Mouse (Mus musculus) heart, embryonic 15.5 days (tissue): ENCODE data around the gene Dnajc1. TPM values are rescaled to one million over a fixed set of nuclear protein-coding genes. Genes with fewer than 3 reads are reported as not detected.

Experiments used
- ATAC-seq: fragments of 200-750 bp; cut with Nextera tagmentation; replicated peaks from 2 replicates; pipeline ENCODE4 v1.8.0; 2017; ENCODE audit warnings: low read depth, moderate TSS enrichment; ENCODE audit not compliant: insufficient number of reproducible peaks, insufficient read depth, low FRiP score
- H3K27ac ChIP-seq: fragments of 300-500 bp; sonication (generic); 2 replicates; pipeline ENCODE4 v1.5.1; 2015; ENCODE audit warnings: mild to moderate bottlenecking, inconsistent platforms
- H3K27me3 ChIP-seq: fragments of 300-500 bp; sonication (generic); 2 replicates; pipeline ENCODE4 v1.6.1; 2015; ENCODE audit warnings: inconsistent platforms
- H3K36me3 ChIP-seq: fragments of 300-500 bp; sonication (generic); 2 replicates; pipeline ENCODE4 v1.6.1; 2015; ENCODE audit warnings: mild to moderate bottlenecking, inconsistent platforms
- H3K4me1 ChIP-seq: fragments of 300-500 bp; sonication (generic); replicated peaks from 2 replicates; pipeline ENCODE4 v1.6.1; 2015; ENCODE audit warnings: inconsistent platforms
- H3K4me2 ChIP-seq: fragments of 300-500 bp; sonication (generic); 2 replicates; pipeline ENCODE4 v1.6.1; 2015; ENCODE audit warnings: inconsistent platforms, mild to moderate bottlenecking, moderate library complexity
- H3K4me3 ChIP-seq: fragments of 300-500 bp; sonication (generic); 2 replicates; pipeline ENCODE4 v1.5.1; 2015; ENCODE audit warnings: mild to moderate bottlenecking, inconsistent platforms
- H3K9ac ChIP-seq: fragments of 300-500 bp; sonication (generic); 2 replicates; pipeline ENCODE4 v1.6.1; 2015; ENCODE audit warnings: mild to moderate bottlenecking, inconsistent platforms
- H3K9me3 ChIP-seq: fragments of 300-500 bp; sonication (generic); replicated peaks from 2 replicates; pipeline ENCODE4 v1.6.1; 2016; ENCODE audit warnings: inconsistent platforms
- WGBS: fragments of 180-500 bp; shearing (Covaris S2); methylation state at CpG from one replicate; pipeline ENCODE4 v1.1.7; 2015; ENCODE audit warnings: mixed read lengths; 5-methylcytosine and 5-hydroxymethylcytosine counted together
- polyA plus RNA-seq: library from polyadenylated mRNA; unstranded; fragments of >200 nt; fragmentation: Nextera tagmentation; extraction: Ambion mirVana; gene quantifications from 2 replicates; pipeline ENCODE4 v1.2.1, GENCODE M21; 2015

Gene Dnajc1
- polyA plus RNA-seq, 1 experiment from 2014 or later: 23.8 TPM

DNA sequence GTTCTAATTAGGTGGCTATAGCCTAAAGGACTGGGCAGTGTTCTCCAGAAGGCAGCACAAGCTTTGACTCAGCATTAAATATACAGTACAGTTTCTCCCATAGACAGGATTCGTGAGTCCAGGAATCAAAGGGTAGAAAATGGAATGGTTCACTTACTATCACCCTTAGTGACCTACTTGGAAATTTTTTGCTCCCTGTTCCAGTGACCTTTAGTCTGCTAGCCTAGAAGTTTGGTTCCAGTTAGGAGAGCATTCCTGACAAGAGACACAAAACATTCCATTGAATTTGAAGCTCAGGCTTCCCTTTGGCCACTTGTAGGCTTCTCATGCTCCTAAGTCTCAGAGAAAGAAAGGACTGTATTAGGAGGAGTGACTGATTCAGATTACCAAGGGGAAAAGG is 126.9 kb downstream of the Dnajc1 start:
- 93% methylated on average over 1 of the region's 1 CpGs for WGBS
- no peak for ATAC-seq

DNA sequence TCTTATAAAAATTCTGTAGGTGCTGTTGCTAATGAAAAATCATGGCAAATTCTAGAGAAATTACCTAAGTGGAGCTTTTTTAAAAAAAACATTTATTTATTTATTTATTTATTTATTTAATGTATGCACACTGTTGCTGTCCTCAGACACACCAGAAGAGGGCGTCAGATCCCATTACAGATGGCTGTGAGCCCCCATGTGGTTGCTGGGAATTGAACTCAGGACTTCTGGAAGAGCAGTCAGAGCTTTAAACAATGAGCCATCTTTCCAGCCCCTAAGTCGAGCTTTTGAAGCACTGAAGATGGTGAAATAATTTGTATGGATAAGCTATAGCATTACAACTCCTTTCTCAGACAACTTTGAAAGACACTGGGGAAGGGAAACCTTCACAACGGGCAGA is 128.1 kb downstream of the Dnajc1 start:
- Histone ChIP-seq H3K4me3 (no peak overlapping the region), H3K9ac (no peak overlapping the region), H3K4me2 (no peak overlapping the region), H3K27ac (no peak overlapping the region), H3K27me3 (no peaks in the 10 kb centered on the region), H3K4me1 (no peaks in the 10 kb centered on the region), H3K9me3 (no peaks in the 10 kb centered on the region), H3K36me3 (no peaks in the 10 kb centered on the region)
- WGBS: 74% methylated on average over 3 of the region's 3 CpGs
- ATAC-seq: no peak

More for the DNA sequence above, 126.9 kb downstream of the Dnajc1 start:
- Histone ChIP-seq H3K4me3 (no peak overlapping the region), H3K36me3 (no peaks in the 10 kb centered on the region), H3K4me2 (no peak overlapping the region), H3K9me3 (no peaks in the 10 kb centered on the region), H3K4me1 (no peaks in the 10 kb centered on the region), H3K27me3 (no peaks in the 10 kb centered on the region), H3K27ac (no peak overlapping the region), H3K9ac (no peak overlapping the region)

DNA sequence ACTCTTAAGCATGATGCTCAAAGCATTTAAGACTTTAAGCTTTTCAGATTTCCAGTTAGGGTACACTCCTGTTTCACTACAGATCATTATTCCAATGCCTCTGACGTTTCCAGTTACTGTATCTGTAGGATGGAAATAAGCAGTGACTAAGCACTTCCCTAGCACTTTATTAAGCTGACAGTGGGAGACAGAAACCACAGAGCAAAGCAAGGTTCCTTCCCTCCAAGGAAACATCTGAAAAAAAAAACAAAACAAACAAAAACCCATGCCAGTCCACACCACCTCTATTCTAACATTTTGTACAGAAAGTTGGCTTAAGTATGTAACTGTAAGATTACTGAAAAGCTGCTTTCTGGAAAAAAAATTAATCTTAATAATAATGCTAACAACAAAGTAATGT is 130.3 kb downstream of the Dnajc1 start:
- no peak for ATAC-seq
- H3K4me2 ChIP-seq: no peak overlapping the region
- no peaks in the 10 kb centered on the region for H3K27me3 ChIP-seq
- no peak overlapping the region for H3K9ac ChIP-seq
- H3K27ac ChIP-seq: no peak overlapping the region
- WGBS: 29% methylated on average over 1 of the region's 1 CpGs
- H3K4me3 ChIP-seq: no peak overlapping the region
- no peaks in the 10 kb centered on the region for H3K4me1 ChIP-seq
- no peaks in the 10 kb centered on the region for H3K36me3 ChIP-seq
- H3K9me3 ChIP-seq: no peaks in the 10 kb centered on the region

DNA sequence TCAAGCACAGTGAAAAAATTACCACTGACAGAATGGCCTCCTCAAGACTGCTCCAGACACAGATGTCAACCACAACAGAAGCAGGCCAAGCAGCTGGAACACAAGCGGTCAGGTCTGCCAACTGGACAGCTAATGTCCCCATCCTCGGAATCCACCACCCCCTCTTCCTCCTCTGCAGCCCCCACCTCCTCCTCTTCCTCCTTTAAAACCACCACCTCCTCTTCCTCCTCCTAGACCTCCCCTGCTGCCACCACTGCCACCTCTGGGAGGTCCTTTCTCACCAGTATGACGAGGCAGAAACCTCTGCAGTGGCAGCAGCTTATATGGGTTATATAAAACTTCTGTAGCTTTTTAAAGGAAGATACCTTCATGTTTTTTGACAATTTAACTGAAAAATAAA is 143.4 kb downstream of the Dnajc1 start:
- H3K36me3 ChIP-seq: peaks cover 11% of the 10 kb centered on the region
- WGBS: 89% methylated on average over 3 of the region's 3 CpGs
- no peaks in the 10 kb centered on the region for H3K27me3 ChIP-seq
- no peak overlapping the region for H3K27ac ChIP-seq
- H3K9me3 ChIP-seq: no peaks in the 10 kb centered on the region; the same call in 1 of the 2 replicates
- no peak overlapping the region for H3K9ac ChIP-seq
- H3K4me1 ChIP-seq: no peaks in the 10 kb centered on the region
- no peak overlapping the region for H3K4me2 ChIP-seq
- no peak overlapping the region for H3K4me3 ChIP-seq
- ATAC-seq: no peak

DNA sequence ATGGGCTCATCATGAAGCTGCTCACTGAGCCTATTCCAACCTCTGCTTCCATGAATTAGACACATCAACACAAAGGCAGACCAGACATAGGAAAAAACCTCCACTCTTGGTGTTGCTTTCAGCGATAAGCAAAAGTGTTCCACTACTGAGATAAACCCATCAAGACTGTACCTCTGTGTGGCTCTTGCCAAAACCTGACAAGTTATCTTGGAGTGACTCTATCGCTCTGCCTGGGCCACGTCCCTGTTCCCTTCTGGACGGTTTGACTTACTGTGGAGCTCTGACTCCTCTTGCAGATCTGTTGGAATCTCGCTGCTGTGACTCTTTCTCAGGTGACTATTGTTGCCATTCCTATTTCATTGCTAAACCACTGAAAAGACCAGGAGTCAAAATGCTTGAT is 157.1 kb downstream of the Dnajc1 start:
- Histone ChIP-seq H3K4me2 (no peak overlapping the region), H3K4me3 (no peak overlapping the region), H3K9ac (no peak overlapping the region), H3K9me3 (no peaks in the 10 kb centered on the region), H3K36me3 (no peaks in the 10 kb centered on the region), H3K4me1 (peaks cover 8% of the 10 kb centered on the region; the same call in 1 of the 2 replicates), H3K27ac (no peak overlapping the region), H3K27me3 (no peaks in the 10 kb centered on the region)
- WGBS: 43% methylated on average over 5 of the region's 5 CpGs
- no peak for ATAC-seq

DNA sequence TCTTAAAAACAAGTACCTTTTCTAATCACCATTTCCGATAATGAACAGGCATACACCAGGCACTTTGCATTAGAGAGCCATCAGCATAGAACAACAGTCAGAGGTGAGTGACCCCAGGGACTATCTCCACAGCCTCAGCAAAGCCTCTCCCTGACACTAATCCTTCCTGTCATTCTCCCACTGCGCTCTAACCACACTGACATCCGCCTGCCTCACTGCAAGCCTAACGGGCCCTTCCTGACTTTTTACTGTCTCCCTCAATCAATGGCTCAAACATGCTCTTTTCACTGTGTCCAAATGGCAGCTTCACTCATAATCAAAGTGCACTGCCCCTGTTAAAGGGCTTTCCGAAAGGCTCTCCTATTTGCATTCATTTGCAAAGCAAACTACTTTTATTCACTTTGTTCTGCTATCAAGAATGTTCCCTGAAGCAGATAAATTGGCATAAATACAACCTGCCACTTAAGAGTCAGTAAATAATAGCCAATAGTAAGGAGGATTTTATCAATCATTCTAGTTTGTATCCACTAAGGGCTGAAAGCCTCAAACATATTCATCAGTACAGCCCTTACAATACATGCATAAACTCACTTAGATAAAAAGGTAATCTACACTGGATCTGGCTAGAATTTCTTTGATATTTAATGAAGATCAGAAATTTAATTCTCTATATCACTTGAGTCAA is 159.6 kb downstream of the Dnajc1 start:
- no peak for ATAC-seq
- H3K4me2 ChIP-seq: no peak overlapping the region
- H3K27ac ChIP-seq: no peak overlapping the region
- H3K9me3 ChIP-seq: no peaks in the 10 kb centered on the region
- H3K4me3 ChIP-seq: no peak overlapping the region
- H3K9ac ChIP-seq: no peak overlapping the region
- WGBS: 27% methylated on average over 5 of the region's 5 CpGs
- no peaks in the 10 kb centered on the region for H3K27me3 ChIP-seq
- H3K36me3 ChIP-seq: no peaks in the 10 kb centered on the region
- peaks cover 12% of the 10 kb centered on the region; the same call in 1 of the 2 replicates for H3K4me1 ChIP-seq

DNA sequence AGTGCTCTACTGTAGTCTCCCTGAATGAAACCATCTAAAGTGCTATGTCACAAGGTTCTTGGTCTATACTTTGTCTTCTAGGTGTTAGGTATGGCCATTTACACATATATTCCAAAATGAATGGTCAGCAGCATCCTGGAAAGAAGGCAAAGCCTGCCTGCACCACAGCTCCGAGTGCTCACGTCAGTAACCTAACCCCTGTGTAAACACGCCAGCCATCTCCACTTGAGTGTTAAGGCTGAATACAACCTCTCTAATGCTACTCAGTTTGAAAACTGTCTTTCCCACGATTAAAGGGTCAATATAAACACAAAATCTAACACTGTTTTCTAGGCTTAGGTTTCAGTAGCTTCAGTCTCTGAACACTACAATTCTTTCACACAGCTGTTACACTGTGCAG is 161.5 kb downstream of the Dnajc1 start:
- no peaks in the 10 kb centered on the region for H3K36me3 ChIP-seq
- no peak for ATAC-seq
- H3K4me1 ChIP-seq: peaks cover 12% of the 10 kb centered on the region; the same call in 1 of the 2 replicates
- no peaks in the 10 kb centered on the region for H3K27me3 ChIP-seq
- H3K4me2 ChIP-seq: no peak overlapping the region
- H3K4me3 ChIP-seq: no peak overlapping the region
- H3K27ac ChIP-seq: no peak overlapping the region
- no peaks in the 10 kb centered on the region for H3K9me3 ChIP-seq
- 68% methylated on average over 4 of the region's 4 CpGs for WGBS
- no peak overlapping the region for H3K9ac ChIP-seq

DNA sequence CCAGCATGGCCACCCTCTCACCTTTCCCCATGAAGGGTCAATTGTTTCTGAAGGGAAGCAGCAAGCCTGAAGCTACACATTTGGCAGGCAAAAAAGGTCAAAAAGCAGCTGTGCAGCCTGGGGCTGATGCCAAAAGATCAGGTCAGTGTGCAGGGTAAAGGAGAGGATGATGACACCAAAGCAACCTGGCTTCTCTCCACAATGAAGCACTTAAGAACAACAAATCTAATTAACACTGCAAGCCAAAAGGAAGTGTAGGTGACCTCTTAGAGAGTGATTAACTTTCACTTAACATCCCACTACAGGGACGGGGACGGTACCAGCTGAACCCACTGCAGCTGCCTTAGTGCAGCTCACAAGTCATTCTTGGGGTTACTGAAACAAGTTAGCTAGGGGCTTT is 163.4 kb downstream of the Dnajc1 start:
- WGBS: 34% methylated on average over 2 of the region's 2 CpGs
- Histone ChIP-seq H3K4me1 (peaks cover 9% of the 10 kb centered on the region; the same call in 1 of the 2 replicates), H3K9me3 (no peaks in the 10 kb centered on the region), H3K9ac (no peak overlapping the region), H3K27ac (no peak overlapping the region), H3K4me3 (no peak overlapping the region), H3K27me3 (no peaks in the 10 kb centered on the region), H3K36me3 (no peaks in the 10 kb centered on the region), H3K4me2 (no peak overlapping the region)
- no peak for ATAC-seq

DNA sequence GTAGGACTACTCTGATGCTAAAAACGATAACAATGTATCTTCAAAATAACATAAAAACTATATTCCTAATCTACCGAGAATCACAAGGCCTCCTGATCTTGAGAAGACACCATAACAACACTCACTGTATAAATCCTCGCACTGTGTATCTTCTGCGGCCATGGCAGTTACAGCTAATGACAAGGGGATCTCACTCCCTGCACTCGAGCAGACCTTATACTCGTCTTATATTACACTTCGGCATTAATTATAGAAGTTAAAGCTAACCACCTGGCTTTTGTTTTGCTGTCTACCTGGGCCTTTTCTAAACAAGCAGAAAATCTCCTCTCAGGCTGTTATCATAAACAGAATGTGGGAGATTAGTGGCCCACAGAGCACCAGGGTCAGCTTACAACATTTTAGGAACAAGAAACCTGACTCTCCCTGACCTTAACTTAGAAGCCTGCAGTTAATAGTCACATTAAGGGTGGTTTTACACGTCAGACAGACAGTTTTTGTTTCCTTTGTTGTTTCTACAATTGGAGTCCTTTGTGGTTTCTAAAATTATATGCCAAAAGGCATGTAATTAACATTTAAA is 164.1 kb downstream of the Dnajc1 start:
- Histone ChIP-seq H3K9ac (no peak overlapping the region), H3K4me1 (peaks cover 9% of the 10 kb centered on the region; the same call in 1 of the 2 replicates), H3K4me3 (no peak overlapping the region), H3K9me3 (no peaks in the 10 kb centered on the region), H3K36me3 (no peaks in the 10 kb centered on the region), H3K27me3 (no peaks in the 10 kb centered on the region), H3K4me2 (no peak overlapping the region), H3K27ac (no peak overlapping the region)
- no peak for ATAC-seq
- 58% methylated on average over 8 of the region's 8 CpGs for WGBS

DNA sequence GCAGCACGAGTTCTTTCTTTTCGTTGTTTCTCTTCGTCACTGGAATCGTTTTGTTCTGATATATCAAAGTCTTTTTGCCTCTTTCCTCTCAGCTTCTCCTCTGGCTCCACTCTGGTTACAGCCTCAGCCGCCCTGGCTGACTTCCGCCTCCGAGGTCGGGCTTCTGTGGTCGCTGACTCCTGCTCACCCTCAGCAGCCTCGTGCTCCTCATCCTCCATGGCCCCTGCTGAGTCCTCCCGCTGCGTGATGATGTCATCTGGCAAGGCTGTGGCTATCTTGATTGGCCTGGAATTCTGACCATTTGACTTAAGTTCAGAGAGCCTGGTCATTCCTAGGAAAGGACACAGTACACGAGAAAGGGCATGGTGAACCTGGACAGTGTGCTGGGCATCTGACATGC is 173.1 kb downstream of the Dnajc1 start:
- Histone ChIP-seq H3K4me3 (no peak overlapping the region), H3K27ac (peak overlapping the region; percentile 36; the same call in 1 of the 2 replicates), H3K27me3 (no peaks in the 10 kb centered on the region), H3K4me1 (peaks cover 18% of the 10 kb centered on the region), H3K9me3 (no peaks in the 10 kb centered on the region), H3K36me3 (peaks cover 22% of the 10 kb centered on the region), H3K4me2 (no peak overlapping the region), H3K9ac (no peak overlapping the region)
- ATAC-seq: no peak
- 61% methylated on average over 13 of the region's 13 CpGs for WGBS

DNA sequence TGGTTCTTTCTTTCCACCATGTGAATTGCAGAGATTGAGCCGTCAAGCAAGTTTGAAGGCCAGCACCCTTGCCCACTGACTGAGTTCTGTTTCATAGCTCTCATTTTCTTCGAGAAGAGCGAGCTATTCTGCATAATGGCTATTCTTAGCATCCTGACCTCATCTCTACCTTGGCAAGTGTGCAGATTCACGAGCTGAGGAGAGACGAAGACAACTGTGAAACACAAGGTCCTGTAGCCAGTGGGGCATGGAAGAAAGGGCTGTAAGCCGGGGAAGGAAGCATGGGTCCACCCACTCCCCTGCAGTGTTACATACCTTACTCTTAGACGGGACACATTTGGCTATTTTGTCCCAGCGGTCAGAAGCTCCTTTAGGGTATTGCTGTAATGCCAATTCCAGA is 173.5 kb downstream of the Dnajc1 start:
- peak; percentile 45; the same call in 1 of the 2 replicates for ATAC-seq
- Histone ChIP-seq H3K27ac (peak overlapping the region; percentile 36; the same call in 1 of the 2 replicates), H3K27me3 (no peaks in the 10 kb centered on the region)

DNA sequence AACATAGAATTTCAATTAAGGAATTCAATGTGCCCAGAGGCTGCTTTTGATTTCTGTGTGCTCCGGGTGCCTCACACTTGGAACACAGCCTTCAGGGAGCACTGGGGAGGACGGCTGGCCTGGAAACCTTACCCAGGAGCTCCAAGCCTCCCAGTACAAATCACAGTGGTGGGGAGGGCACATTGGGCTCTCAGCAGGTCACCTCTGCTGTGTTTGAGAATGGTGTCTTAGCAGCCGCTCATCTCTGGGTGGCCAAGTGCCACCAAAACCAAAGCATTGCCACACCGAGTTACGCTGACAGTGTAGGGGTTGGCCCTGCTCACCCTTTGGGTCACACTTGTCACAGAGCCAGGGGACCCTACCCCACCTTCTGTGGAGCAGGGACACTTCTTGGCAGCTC is 174.1 kb downstream of the Dnajc1 start:
- Histone ChIP-seq H3K9me3 (no peaks in the 10 kb centered on the region), H3K4me2 (no peak overlapping the region), H3K9ac (no peak overlapping the region), H3K4me3 (no peak overlapping the region), H3K27me3 (no peaks in the 10 kb centered on the region), H3K4me1 (peaks cover 20% of the 10 kb centered on the region), H3K27ac (no peak overlapping the region), H3K36me3 (peaks cover 31% of the 10 kb centered on the region)
- 76% methylated on average over 5 of the region's 5 CpGs for WGBS
- no peak for ATAC-seq

More for the DNA sequence above, 173.5 kb downstream of the Dnajc1 start:
- H3K4me2 ChIP-seq: peak overlapping the region; percentile 2; the same call in 1 of the 2 replicates
- H3K4me3 ChIP-seq: no peak overlapping the region
- H3K4me1 ChIP-seq: peaks cover 18% of the 10 kb centered on the region
- no peaks in the 10 kb centered on the region for H3K9me3 ChIP-seq
- WGBS: 38% methylated on average over 8 of the region's 8 CpGs
- H3K9ac ChIP-seq: no peak overlapping the region
- peaks cover 26% of the 10 kb centered on the region for H3K36me3 ChIP-seq
